Comparison of ENCODE assay signal across 13 mouse cellular contexts in the genomic region with DNA sequence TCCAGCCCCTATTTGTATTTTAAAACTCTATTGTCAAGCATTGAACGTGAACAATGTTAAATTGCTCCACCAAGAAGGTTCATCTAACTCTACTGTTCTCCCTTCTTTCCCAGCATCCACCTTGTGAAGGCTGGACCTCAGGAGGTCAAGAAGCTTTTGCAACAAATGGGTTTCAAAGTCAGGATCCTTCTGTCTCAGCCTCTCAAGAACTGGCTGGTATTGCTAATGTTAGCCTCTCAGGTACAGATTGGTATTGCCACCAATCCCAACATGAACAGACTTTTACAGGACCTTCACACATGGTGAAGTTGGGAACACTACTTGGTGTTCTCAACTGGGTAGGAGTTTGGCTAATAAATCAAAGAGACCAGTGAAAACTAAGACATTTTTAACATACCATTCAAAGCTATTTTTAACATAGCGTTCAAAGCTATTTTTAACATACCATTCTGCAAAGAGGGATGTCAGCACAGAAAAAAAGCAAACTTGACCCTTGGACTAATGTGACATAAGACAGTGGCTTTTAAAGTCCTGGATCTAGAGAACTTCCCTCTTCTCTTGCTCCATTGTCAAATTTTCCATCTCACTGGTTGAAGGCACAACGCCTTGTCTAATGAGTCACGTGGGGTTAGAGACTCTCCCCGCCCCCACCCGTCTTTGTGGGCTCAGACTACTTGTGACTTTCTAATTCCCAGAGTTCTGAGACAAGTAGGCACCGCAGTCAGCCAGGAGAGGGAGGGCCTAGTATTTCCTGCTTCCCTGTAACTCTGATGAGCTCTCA. TPM values are rescaled to one million over a fixed set of nuclear protein-coding genes. Genes with fewer than 3 reads are reported as not detected.
DNase-seq lines count a peak whose midpoint lies in the region; ATAC-seq and TF ChIP-seq lines count a peak whose summit lies in the region.
"Had no signal": no experiment of that assay in that cellular context is flagged by ENCODE, and none has a peak within 500 bp of the region (broad histone marks: within the 10 kb centered on the region; RNA-seq: fewer than 3 reads in every experiment).

No protein-coding gene starts in this region.

- no peaks in the 10 kb centered on the region for H3K9me3 ChIP-seq in heart, embryonic 11.5 days (replicated peaks; ENCODE audit: control insufficient read depth, low read length)

- H3K9ac ChIP-seq in heart, embryonic 11.5 days (ENCODE audit: low read depth, low read length) = no peak overlapping the region
- H3K9ac ChIP-seq: liver, embryonic 14.5 days had no signal

- 32% methylated on average over 7 of the region's 7 CpGs for WGBS in heart, embryonic 11.5 days (ENCODE audit: insufficient replicate concordance)

- no peak overlapping the region for H3K4me3 ChIP-seq in heart, embryonic 11.5 days (ENCODE audit: low read depth, low read length)
- H3K4me3 ChIP-seq in bone marrow macrophage, adult 2 months (ENCODE audit: insufficient read depth, low read length) = no peak overlapping the region

- no peak overlapping the region for H3K4me2 ChIP-seq in heart, embryonic 11.5 days

- DNase-seq in heart, postnatal 25 days (ENCODE audit: low spot score) = no peak
- DNase-seq in A20 (ENCODE audit: low read depth, low spot score) = peak; percentile 17
- DNase-seq in lung, postnatal 14 days = peak; percentile 56
- DNase-seq in cerebellum, postnatal 25 days = no peak
- no peak for DNase-seq in urinary bladder, adult 2 months (ENCODE audit: low spot score)
- DNase-seq: adrenal gland, postnatal 14 days had no signal

- no peak for TF ChIP-seq CTCF in bone marrow macrophage, adult 2 months (IDR thresholded peaks at IDR 0.05; ENCODE audit: low read depth, low read length)

- TF ChIP-seq POLR2A in bone marrow macrophage, adult 2 months (IDR thresholded peaks at IDR 0.05; ENCODE audit: borderline replicate concordance, low read depth, low read length) = no peak

- H3K4me1 ChIP-seq in heart, embryonic 11.5 days (ENCODE audit: control insufficient read depth, insufficient read depth, low read length) = peaks cover 17% of the 10 kb centered on the region
- peaks cover 57% of the 10 kb centered on the region for H3K4me1 ChIP-seq in bone marrow macrophage, adult 2 months (ENCODE audit: control insufficient read depth, insufficient read depth, low read length)

- H3K36me3 ChIP-seq in heart, embryonic 11.5 days (ENCODE audit: control insufficient read depth, insufficient read depth, low read length) = no peaks in the 10 kb centered on the region

- H3K27me3 ChIP-seq in heart, embryonic 11.5 days (ENCODE audit: control insufficient read depth, insufficient read depth, low read length) = no peaks in the 10 kb centered on the region

- peak overlapping the region; percentile 22 for H3K27ac ChIP-seq in heart, embryonic 11.5 days (ENCODE audit: low read depth, low read length)
- peak overlapping the region; percentile 96 for H3K27ac ChIP-seq in bone marrow macrophage, adult 2 months (ENCODE audit: insufficient read depth, low read depth, low read length)
- H3K27ac ChIP-seq: liver, embryonic 14.5 days had no signal

- intact Hi-C loops in heart, postnatal 25 days (cut with DNase I) = no loop called here

- no peak for ATAC-seq in heart, embryonic 11.5 days (replicated peaks; ENCODE audit: insufficient number of reproducible peaks, low FRiP score, low TSS enrichment)
- ATAC-seq in cerebellum, adult (ENCODE audit: insufficient number of reproducible peaks, low FRiP score, low TSS enrichment) = no peak
- ATAC-seq: forebrain, embryonic 14.5 days had no signal

RNA-seq across cellular contexts. Expression of a gene that starts 19.6 kb away (rescaled TPM):
- polyA plus RNA-seq in heart, embryonic 11.5 days (2014; fragmentation: Nextera tagmentation; extraction: Ambion mirVana) = 0.07 and 0.10 TPM in 2 replicates
- total RNA-seq in heart, postnatal 25 days (2021) = under 1 TPM in 1 of 2 experiments, not detected in 1; 0.16 TPM
- 1.8 and 2.9 TPM in 2 replicates for polyA plus RNA-seq in bone marrow macrophage, adult 2 months (2012; ENCODE audit: insufficient read depth, insufficient read length, missing spikeins)
- polyA plus RNA-seq in urinary bladder, adult 2 months (2012; rRNA removed) = 0.29 and 0.32 TPM in 2 replicates
- total RNA-seq: common myeloid progenitor, adult 5-6 weeks had no signal
- polyA plus RNA-seq: liver, embryonic 14.5 days; thymus, postnatal 0 days had no signal

RNA-seq across cellular contexts. Expression of a gene that starts 26.8 kb away (rescaled TPM):
- 13.3 and 14.4 TPM in 2 replicates for polyA plus RNA-seq in heart, embryonic 11.5 days (2014; fragmentation: Nextera tagmentation; extraction: Ambion mirVana)
- 10 to 100 TPM; 18.2 to 19.3 TPM for total RNA-seq in heart, postnatal 25 days (2021)
- polyA plus RNA-seq in bone marrow macrophage, adult 2 months (2012; ENCODE audit: insufficient read depth, insufficient read length, missing spikeins) = 77.8 and 77.9 TPM in 2 replicates
- 15.5 and 30.2 TPM in 2 replicates for polyA plus RNA-seq in urinary bladder, adult 2 months (2012; rRNA removed)

Comparison
In these comparisons a context has a peak if more than half of its experiments do, and no peak if none do; other contexts are left out.
1. DNase-seq: peak in A20 (single experiment) and lung, postnatal 14 days (single experiment); none in heart, postnatal 25 days (single experiment), cerebellum, postnatal 25 days (0 of 2) and urinary bladder, adult 2 months (single experiment).